In the genomic region with DNA sequence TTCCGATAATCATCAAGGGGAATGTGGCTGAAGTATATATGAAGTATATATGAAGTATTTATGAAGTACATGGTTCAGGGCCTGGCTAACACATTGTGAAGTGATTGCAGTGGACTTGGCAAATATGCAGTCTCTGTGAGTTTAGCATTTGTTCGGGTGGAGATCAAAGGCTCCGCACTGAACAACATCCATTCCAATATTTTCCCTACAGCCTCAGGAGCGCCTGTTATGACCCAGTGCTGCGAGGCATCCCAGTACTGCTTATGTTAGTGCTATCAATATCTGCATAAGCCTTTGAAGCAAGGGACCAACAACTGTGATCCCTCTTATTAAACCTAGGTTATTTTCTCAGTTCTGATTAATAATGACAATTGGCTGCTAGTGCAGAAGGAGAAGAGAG, we compare ENCODE assay signal across 19 mouse cellular contexts. TPM values are rescaled to one million over a fixed set of nuclear protein-coding genes. Genes with fewer than 3 reads are reported as not detected.
"Had no signal": no experiment of that assay in that cellular context is flagged by ENCODE, and none has a peak within 500 bp of the region (broad histone marks: within the 10 kb centered on the region; RNA-seq: fewer than 3 reads in every experiment).

No protein-coding gene starts in this region.

- H3K9ac ChIP-seq: liver, embryonic 13.5 days; neural tube, embryonic 12.5 days; neural tube, embryonic 15.5 days; stomach, embryonic 15.5 days had no signal

- H3K36me3 ChIP-seq: liver, embryonic 13.5 days; neural tube, embryonic 12.5 days; neural tube, embryonic 15.5 days; stomach, embryonic 15.5 days had no signal

- H3K4me3 ChIP-seq: layer of hippocampus, adult 2 months; left cerebral cortex, adult 2 months; liver, embryonic 13.5 days; neural tube, embryonic 12.5 days; neural tube, embryonic 15.5 days; stomach, embryonic 15.5 days had no signal

- H3K27me3 ChIP-seq: liver, embryonic 13.5 days; neural tube, embryonic 12.5 days; neural tube, embryonic 15.5 days; stomach, embryonic 15.5 days had no signal

- H3K4me2 ChIP-seq: liver, embryonic 13.5 days; neural tube, embryonic 12.5 days; neural tube, embryonic 15.5 days; stomach, embryonic 15.5 days had no signal

- ATAC-seq: intestine, postnatal 0 days had no signal

- H3K27ac ChIP-seq: layer of hippocampus, adult 2 months; left cerebral cortex, adult 2 months; liver, embryonic 13.5 days; neural tube, embryonic 12.5 days; neural tube, embryonic 15.5 days; stomach, embryonic 15.5 days had no signal

- H3K9me3 ChIP-seq: liver, embryonic 13.5 days; neural tube, embryonic 12.5 days; neural tube, embryonic 15.5 days; stomach, embryonic 15.5 days had no signal

- DNase-seq: kidney, adult 8-10 months; kidney, postnatal 14 days; layer of hippocampus, adult 9-11 months; layer of hippocampus, postnatal 36 days; liver, embryonic 13.5 days; lung, adult 2 months; lung, postnatal 14 days; lung, postnatal 4 days; retina, postnatal 1 day; right cerebral cortex, postnatal 25 days; spleen, adult 18-20 months; thymus, postnatal 25 days had no signal

- H3K4me1 ChIP-seq: liver, embryonic 13.5 days; neural tube, embryonic 12.5 days; neural tube, embryonic 15.5 days; stomach, embryonic 15.5 days had no signal

RNA-seq across cellular contexts. Expression of a gene that starts 36.1 kb away (rescaled TPM):
- total RNA-seq: megakaryocyte-erythroid progenitor cell, adult 5-6 weeks had no signal
